Mouse (Mus musculus) WW6 (cell line): ENCODE results near the gene Gm16485.

Source experiments
- DNase-seq: peaks from one replicate; pipeline ENCODE4 v3.0.0-alpha.2; 2013; ENCODE audit warnings: low read depth, low spot score

Gene Gm16485

DNA sequence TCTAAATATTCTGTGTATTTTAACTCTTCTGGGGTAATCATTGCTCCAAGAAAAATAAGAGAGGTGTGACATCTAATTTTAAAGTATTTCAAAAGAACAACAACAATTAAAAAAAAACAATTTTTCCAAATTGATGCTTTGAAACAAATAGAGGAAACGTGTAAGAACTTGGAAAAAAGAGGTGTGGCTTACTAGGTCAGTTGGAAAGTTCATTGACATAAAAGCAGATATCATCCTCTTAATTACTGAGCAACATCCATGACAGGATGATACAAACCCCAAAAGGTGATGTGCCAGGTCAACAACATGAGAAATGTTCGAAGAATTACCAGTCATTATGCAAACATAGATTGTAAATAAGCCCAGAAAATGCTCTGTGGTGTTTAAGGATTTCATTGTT lies at the start of gene Gm16485:
TSS of gene Gm16485 (plus strand) at position 301 of the 400 bp plus-strand sequence.
- no peak for DNase-seq

DNA sequence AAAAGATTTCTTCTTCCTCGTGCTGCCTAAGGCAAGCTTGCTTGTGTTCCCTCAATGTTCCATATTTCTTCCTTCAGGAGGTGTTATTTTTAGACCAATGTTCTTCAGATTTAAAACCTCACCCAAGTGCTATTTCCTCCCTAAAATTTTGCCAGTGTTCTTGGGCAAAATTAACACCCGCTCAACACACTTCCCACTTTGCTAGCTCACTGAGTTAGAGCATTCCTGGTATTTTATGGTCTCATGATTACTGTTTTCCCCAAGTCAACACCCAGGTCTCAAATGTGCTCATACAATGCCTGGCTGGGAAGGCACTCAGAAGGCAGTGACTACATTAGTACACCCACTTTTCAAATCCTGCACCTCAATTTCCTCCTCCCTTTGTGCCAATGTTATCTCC lies 44.0 kb upstream of the Gm16485 start:
- no peak for DNase-seq

DNA sequence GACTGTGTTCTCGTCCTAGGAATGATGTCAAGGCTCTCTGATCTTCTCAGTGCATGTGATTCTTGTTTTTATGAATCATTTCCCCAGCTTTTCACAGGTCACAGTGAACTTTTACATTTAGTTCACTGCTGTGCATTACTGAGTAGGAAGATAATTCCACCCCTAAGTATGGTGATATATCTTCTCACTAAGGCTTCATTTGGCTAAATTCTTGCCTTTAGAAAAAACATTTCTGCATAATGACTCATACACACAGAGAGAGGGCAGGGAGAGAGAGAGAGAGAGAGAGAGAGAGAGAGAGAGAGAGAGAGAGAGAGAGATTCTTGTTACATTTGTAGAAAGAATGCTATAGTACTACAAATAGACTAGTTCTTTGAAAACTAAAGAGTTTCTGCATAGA lies 33.8 kb upstream of the Gm16485 start:
- DNase-seq = no peak

DNA sequence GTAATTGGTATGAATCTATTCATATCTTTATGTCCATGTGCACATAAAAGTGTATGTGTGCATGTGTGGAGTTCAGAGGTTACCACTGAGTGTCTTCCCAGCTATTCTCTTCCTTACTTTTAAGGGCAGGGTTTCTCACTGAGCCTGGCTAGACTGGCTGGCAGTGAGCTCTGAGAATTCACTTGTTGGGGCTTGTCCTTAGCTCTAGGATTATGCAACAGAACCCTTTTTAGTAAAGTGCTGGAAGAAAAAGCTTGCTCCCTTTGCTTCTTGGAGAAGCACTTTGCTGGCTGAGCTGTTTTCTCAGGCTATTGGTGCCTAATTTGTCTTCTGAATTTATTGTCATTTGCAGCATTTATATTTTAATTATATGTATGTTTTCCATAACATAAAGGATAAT lies 18.3 kb upstream of the Gm16485 start:
- no peak for DNase-seq

DNA sequence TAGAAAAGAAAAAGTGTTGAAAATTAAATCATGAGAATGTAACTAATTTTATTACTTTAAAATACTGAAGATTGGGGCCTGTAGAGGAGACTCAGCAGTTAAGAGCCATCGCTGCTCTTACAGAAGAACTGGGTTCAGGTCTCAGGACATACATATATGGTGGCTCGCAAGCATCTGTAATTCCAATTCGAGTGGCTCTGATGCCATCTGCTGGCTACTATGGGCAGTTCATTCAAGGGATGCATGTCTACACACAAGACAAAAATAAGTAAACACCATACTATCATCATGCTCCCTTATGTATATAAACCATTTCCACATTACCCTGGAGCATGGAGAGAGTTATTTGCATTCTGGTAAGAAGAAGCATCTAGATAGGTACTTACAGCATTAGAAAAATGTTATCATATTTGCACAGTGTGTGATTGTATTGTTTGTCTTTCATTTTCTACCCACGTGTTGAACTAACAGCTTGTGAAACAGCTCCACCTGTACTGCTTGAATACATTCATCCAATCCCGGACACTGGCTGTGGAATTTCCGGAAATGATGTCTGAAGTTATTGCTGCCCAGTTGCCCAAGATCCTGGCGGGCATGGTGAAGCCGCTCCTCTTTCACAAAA lies 7.0 kb upstream of the Gm16485 start:
- DNase-seq = peak; percentile 34

DNA sequence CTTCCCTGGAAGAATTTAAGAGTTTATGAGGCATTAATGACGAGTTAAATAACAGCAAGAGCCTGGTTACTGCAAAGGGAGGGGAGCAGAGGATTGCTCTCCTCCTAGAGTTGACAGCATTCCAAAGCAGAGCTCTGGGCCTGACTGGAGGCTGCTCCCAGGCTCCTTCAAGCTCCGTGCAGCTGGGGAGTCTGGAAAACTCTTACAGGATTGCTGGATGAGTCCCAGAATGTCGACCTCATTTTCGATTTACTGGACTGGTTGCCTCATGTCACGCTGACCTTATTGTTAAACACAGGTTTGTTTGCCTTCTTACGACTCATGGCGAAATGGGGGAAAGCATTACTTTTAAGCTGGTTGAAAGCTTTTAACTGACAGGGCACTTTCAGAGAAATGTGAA lies 1.4 kb upstream of the Gm16485 start:
- no peak for DNase-seq

DNA sequence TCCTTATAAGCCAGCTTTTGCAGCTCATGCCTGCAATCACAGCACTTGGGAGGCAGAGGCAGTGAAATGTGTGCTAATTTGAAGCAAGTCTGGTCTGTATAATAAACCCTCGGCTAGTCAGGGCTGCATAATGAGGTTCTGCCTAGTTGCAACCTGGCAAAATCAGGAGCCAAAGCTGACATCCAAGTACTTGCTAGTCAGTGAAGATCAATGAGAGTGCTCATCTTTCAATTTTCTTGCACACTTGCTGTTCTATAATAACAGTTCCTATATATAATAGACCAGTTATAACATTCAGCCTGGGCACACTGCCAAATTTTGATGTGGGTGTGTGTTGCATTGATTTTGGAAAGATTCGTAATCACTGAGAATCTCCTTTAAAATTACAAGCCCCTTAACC lies 6.2 kb downstream of the Gm16485 start:
- no peak for DNase-seq

DNA sequence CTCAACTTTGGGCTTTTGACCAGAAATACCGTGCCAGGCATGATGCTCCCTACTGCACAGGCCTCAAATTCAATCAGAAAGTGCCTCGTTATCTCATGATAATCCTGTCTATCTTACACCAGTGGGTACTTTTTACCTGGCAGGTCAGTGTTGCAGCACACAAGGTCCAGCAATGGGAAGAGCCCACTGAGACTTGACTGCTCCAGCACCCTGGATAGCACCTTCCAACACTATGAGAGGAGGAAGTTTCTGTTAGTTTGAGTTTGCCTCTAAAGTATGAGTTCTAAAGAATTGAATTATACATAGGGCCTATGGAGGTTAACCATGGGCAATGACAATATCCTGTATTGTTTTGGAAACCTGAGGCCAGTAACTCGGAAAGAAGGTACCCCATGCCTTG lies 10.7 kb downstream of the Gm16485 start:
- no peak for DNase-seq

DNA sequence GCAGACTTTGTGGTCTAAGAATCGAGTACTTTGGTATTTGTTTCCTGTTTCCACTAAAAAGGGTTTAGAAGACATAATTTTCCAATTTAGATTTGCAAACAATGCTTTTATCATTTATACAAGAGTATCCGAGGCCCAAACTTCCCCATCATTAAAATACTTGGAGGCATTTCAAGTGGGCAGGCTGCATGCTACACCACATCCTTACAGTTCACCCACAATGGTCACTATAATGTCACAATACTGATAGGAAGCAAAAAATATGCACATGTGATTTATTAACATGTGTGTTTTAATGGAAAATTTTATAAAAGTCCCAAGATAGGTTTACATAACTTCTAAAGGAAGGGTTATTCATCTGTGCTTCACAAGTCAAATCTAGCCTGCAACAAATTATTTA lies 24.9 kb downstream of the Gm16485 start:
- DNase-seq = no peak

DNA sequence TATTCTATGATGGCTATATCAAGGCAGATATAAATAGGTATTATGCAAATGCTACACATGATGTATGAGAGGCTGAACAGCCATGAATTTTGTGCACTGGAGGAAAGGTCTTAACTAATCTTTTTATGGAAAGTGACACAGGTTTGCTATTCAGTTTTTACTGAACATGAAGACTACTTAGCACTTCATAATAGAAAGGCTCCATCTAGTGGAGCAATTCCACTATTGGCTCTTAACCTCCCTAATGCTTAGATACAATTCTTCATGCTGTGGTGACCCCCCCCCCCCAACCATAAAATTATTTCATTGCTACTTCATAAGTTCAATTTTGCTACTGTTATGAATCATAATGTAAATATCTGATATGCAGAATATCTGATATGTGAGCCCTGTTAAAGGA lies 29.6 kb downstream of the Gm16485 start:
- no peak for DNase-seq

DNA sequence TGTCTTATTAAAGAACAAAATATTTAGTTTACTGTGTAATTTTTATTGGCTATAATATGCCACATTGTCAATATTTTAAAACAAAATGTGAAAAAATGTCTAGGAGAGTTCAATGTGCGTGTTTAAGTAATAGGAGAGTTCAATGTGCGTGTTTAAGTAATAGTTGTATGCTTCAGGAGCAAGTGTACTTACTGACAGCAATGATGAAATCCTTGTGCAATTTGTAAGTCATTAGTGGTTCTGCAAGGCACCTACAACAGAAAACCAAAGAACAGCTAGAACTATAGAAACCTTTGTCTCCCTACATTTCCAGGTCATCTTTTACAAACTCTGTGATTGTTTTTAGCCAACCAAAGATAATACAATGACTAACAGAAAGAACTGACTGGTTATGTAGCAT lies 43.5 kb downstream of the Gm16485 start:
- DNase-seq = no peak
